Comparison of ENCODE assay signal across 8 mouse cellular contexts in the genomic region with DNA sequence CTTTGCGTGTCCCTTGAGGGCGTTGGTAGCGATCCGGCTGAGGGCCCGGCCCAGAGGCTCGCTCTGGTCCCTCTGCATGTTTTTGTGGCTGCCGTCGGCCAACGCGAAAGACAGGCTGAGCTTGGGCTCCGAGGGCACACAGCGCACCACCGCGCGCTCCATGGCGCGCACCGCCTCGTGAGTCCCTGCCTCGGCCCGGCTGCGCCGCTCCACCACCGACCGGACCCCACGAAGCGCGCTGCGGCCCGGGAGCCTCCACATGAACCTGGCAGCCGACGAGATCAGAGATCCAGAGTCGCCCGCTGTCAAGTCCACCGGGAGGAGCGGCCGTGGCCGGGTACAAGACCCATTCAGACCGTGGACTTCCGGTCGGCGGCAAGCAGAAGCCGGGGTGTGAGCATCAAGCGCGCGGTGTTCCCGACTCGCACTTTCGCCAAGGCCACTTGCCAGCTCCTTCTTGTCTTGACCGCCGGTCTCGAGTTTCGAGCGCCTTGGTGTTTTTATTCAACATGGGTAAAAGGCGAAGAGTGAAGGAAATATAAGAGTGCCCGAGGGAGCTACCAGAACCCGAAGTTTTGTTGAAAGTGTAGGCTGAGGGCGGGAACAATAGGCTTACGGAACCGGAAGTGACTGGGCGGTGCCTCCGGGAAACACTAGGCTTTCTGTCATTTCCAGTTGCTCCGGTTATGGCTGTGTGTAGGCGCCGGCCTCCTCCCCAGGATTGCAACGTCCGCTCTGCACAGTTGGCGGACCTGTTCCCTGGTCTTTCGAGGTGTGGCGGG. TPM values are rescaled to one million over a fixed set of nuclear protein-coding genes. Genes with fewer than 3 reads are reported as not detected.
DNase-seq lines count a peak whose midpoint lies in the region; ATAC-seq lines count a peak whose summit lies in the region.

A gene (minus strand): TSS at position 592 of the 782 bp plus-strand sequence.

- intact Hi-C loops in gastrocnemius, postnatal 14 days (cut with DNase I; ENCODE audit: low total_unique reads) = no loop called here
- intact Hi-C loops in left cerebral cortex, postnatal 10 days (cut with DNase I) = loop anchor here (5.0 to 10.0 kb wide), 3 partner anchors 253 to 363 kb away; no protein-coding TSS in a partner anchor

- peak; percentile 89 for ATAC-seq in inflammation-experienced regulatory T-cells, adult 6 months
- ATAC-seq in megakaryocyte-erythroid progenitor cell, adult 5-6 weeks (replicated peaks; ENCODE audit: low FRiP score, low TSS enrichment, poor library complexity, severe bottlenecking) = peak; percentile 86

- peak; percentile 91 to 98 for DNase-seq in adrenal gland, adult (ENCODE audit: inconsistent age in 2 of 2, low spot score in 1 of 2)
- DNase-seq in embryo, embryonic 10.5 days (ENCODE audit: low spot score) = peak; percentile 94
- DNase-seq in gastrocnemius, postnatal 14 days = peak; percentile 84
- peak; percentile 85 to 89 for DNase-seq in left cerebral cortex, postnatal 10 days (ENCODE audit: extremely low spot score in 1 of 2, low spot score in 2 of 2)
- DNase-seq in right cerebral cortex, postnatal 25 days = peak; percentile 89
- DNase-seq in urinary bladder, postnatal 4 days (ENCODE audit: low spot score in 2 of 2) = peak; percentile 79 to 82

RNA-seq across cellular contexts. Expression of the gene that starts here (rescaled TPM):
- 1 to 10 TPM; 2.8 to 3.8 TPM for total RNA-seq in gastrocnemius, postnatal 14 days (2021)
- 1 to 10 TPM; 3.5 to 5.6 (median 5.2) TPM for polyA plus RNA-seq in inflammation-experienced regulatory T-cells, adult 6 months (2017; shearing (Covaris generic))
- 10 to 100 TPM; 10.2 to 10.3 TPM for total RNA-seq in left cerebral cortex, postnatal 10 days (2021)
- total RNA-seq in megakaryocyte-erythroid progenitor cell, adult 5-6 weeks (2014; fragmentation: Nextera tagmentation) = 12.0 and 12.4 TPM in 2 replicates
- total RNA-seq in megakaryocyte-erythroid progenitor cell, adult 5-6 weeks (2017) = 18.6 and 20.5 TPM in 2 replicates

Comparison
In these comparisons a context has a peak if more than half of its experiments do, and no peak if none do; other contexts are left out.
1. Peak in every context shown above with its lines: DNase-seq and ATAC-seq.